Mouse (Mus musculus) liver, embryonic 16.5 days (tissue): Measurements from ENCODE around the gene Olfr402. TPM values are rescaled to one million over a fixed set of nuclear protein-coding genes. Genes with fewer than 3 reads are reported as not detected.

Experiments
- polyA plus RNA-seq: library from polyadenylated mRNA; unstranded; fragments of >200 nt; fragmentation: Nextera tagmentation; extraction: Ambion mirVana; gene quantifications from 2 replicates; pipeline ENCODE4 v1.2.1, GENCODE M21; 2015

Gene Olfr402
- polyA plus RNA-seq, 1 experiment from 2014 or later: not detected

Other genes with a start within 250 kb of the Olfr402 start
- not detected in 2 replicates for gene Olfr395, start 244.2 kb upstream of the Olfr402 start, polyA plus RNA-seq
- gene Olfr23, start 216.9 kb upstream of the Olfr402 start, polyA plus RNA-seq: not detected in 2 replicates
- gene Olfr397, start 192.7 kb upstream of the Olfr402 start, polyA plus RNA-seq: not detected in 2 replicates
- gene Olfr398, start 163.1 kb upstream of the Olfr402 start, polyA plus RNA-seq: not detected in 2 replicates
- not detected in 2 replicates for gene Olfr139, start 97.0 kb upstream of the Olfr402 start, polyA plus RNA-seq
- not detected in 2 replicates for gene Olfr399, start 96.9 kb upstream of the Olfr402 start, polyA plus RNA-seq
- gene Zfp616, start 83.6 kb upstream of the Olfr402 start, polyA plus RNA-seq: not detected in 2 replicates
- gene Olfr401, start 39.8 kb upstream of the Olfr402 start, polyA plus RNA-seq: not detected in 2 replicates
- not detected in 2 replicates for gene Olfr403, start 32.7 kb downstream of the Olfr402 start, polyA plus RNA-seq
- not detected in 2 replicates for gene Olfr43, start 57.9 kb downstream of the Olfr402 start, polyA plus RNA-seq
- not detected in 2 replicates for gene Olfr406, start 106.3 kb downstream of the Olfr402 start, polyA plus RNA-seq
- not detected in 2 replicates for gene Olfr59, start 130.2 kb downstream of the Olfr402 start, polyA plus RNA-seq
- gene Olfr410, start 184.5 kb downstream of the Olfr402 start, polyA plus RNA-seq: not detected in 2 replicates
- gene Olfr411, start 199.1 kb downstream of the Olfr402 start, polyA plus RNA-seq: not detected in 2 replicates
- gene Olfr412, start 208.5 kb downstream of the Olfr402 start, polyA plus RNA-seq: not detected in 2 replicates